Mouse (Mus musculus) 3T3-L1 (cell line): ENCODE measurements at regions not wholly inside any gene's neighbourhood (a gene's known extent, or its start where the extent isn't known, plus 50 kb on each side); places are given as distances from the start of the nearest gene placed in this dataset.
A peak's percentile ranks its signal among the peaks of the same experiment; 100 is the strongest.
"Not testable (repeated sequence)": the region's sequence is repeated elsewhere in the genome, so short reads cannot be mapped to it uniquely, and the experiment has no call there.

Source experiments
- DNase-seq: peaks from one replicate; pipeline ENCODE4 v3.0.0-alpha.2; 2015; ENCODE audit warnings: low read depth, low spot score

GRCm38 (mm10) chr7:116679195-116679594 lies 175.0 kb downstream of the Nucb2 start:
- no peak for DNase-seq

DNA sequence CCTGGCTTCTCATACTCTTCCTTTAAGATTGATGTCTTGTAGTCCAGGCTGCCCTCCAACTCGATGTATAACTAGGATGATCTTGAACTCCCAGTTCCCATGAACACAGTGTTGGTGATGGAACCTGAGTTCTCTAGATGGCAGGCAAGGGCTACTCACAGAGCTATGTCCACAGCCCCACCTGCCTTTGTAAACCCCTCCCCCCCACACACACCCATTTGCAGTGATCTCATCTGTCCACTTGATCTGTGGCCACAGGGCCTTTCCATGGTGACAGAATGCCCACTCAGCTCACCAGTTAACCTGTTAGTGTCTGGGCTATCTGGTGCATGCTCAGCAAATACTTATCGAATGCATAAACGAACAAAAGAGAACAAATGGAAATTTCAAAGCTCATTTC lies 176.4 kb downstream of the Nucb2 start:
- no peak for DNase-seq

DNA sequence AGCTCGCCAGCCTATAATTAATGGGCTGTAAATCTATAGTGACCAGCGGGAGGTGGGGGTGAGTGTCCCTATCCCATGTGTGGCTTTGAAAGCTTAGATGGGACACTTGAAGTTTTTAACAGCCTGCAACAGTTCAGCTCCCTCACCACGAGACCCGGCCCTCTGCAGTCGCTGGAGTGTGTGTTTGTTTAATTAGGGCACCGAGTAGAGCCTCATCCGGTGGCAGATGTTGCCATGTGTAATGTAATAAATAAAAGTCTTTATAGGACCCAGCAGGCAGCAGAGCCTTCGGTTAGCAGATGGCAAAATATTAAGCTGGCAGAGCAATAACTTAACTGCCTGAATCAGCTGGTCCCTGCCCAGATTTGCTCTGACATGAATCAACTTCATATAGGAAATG lies 177.1 kb downstream of the Nucb2 start:
- DNase-seq = no peak

- DNase-seq = no peak
Observed at GRCm38 (mm10) chr7:116700409-116700808, 196.2 kb downstream of the Nucb2 start.

DNA sequence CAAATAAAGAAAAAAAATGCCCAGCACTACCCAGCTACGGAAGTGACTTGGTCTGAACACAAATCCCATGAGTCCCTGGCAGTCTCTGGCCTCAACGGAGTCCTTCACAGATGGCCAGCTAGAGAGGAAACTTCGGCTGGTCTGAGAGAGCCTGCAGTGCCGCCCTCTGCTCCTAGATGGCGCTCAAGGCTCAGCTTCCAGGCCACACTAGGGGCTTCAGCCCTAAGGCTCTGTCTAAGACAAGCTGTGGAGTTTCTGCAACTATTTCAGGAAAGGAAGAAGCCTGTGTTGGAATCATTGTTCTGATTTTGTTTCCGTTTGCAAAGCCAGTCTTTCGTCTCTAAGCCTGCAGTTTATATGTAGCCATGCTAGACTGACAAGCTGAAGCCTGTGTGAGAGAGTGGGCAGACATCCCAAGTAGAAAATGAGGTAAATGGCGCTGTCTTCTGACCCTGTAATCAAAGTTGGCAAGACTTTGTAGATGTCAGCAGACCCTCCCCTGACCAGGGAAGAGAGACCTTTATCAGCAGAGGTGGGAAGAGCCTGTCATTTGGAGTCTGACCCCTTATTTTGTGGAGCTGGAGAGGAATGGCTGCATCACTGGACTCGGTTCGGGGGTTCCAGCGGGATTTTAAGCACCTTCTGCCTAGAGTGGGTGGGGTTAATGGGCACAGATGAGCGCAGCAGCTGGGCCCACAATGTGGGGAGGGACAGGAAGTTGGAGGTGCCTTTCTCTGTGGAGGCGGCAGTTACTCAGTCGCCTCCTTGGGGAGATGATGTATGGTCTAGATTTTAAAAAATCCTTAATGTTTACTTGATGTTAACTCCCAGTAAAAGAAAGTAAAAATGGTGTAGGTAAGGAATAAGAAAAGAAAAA lies 197.5 kb downstream of the Nucb2 start:
- peak; percentile 30 for DNase-seq

GRCm38 (mm10) chr7:116702596-116702995 lies 198.4 kb downstream of the Nucb2 start:
- no peak for DNase-seq

DNA sequence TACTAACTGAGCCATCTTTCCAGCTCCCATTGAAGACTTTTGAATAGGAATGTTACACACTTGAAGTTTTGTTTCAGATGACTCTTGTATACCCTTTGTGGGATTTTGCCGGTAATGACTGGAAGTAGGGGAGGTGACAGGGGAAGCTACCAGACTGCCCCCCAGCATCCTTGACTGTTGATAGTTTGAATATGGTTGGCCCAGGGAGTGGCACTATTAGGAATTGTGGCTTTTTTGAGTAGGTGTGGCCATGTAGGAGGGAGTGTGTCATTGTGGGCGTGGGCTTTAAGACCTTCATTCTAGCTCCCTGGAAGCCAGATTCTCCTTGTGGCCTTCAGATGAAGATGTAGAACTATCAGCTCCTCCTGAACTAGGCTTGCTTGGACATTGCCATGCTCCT lies 207.4 kb downstream of the Nucb2 start:
- no peak for DNase-seq

DNA sequence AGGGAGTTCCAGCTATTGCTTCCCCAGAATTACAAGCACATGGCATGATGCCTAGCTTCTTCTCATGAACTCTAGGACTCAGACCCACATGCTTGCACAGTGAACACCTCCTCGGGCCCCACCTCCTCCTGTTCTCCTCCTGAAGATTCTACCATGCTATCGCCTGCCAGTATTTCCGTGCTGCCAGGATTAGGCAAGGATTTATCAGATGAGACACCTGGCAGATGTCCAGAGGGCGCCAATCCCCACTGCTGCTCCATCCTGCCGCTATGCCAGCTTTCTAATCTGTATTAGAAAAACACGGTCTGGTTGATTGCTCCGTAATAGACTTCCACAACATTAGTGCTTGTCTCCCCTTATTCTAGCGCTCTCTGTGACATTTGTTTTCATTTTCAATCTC lies 209.0 kb downstream of the Nucb2 start:
- no peak for DNase-seq

GRCm38 (mm10) chr7:116715234-116716046 lies 211.3 kb downstream of the Nucb2 start:
- DNase-seq = no peak

GRCm38 (mm10) chr7:116728379-116728778 lies 224.2 kb downstream of the Nucb2 start:
- no peak for DNase-seq

DNA sequence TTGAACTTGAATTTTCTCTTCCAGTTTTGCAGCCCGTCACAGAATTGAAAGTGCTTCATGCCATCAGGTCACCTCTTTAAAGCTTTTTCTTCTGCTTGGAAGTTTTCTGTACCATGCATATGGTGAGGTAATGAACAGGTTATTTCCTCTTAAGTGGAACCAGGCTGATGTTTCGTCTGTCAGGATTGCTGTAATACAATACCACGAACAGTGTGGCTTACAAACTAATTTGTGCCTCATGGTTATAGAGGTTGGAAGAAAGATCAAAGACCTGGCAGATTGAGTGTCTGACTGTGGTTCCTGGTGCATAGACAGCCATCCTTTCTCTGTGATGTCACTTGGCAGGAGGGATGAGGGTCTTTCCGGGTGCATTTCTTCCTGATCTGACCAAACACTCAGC lies 225.6 kb downstream of the Nucb2 start:
- DNase-seq = no peak

DNA sequence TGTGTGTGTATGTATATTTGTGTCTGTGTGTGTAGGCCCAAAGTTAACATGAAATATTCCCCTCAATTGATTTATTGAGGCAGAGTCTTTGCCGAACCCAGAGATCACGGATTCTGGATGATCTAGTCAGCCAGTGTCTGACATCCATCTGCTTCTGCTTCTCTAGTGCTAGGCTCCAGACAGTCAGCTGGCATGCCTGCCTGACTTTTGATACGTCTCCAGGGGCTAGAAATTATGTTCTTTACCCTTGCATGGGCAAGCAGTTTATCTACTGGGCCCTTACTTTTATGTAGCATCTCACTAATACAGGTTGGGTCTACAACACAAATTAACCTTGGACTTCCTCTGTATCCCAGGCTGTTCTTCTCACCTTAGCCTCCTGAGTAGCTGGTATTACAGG lies 231.5 kb downstream of the Nucb2 start:
- no peak for DNase-seq

DNA sequence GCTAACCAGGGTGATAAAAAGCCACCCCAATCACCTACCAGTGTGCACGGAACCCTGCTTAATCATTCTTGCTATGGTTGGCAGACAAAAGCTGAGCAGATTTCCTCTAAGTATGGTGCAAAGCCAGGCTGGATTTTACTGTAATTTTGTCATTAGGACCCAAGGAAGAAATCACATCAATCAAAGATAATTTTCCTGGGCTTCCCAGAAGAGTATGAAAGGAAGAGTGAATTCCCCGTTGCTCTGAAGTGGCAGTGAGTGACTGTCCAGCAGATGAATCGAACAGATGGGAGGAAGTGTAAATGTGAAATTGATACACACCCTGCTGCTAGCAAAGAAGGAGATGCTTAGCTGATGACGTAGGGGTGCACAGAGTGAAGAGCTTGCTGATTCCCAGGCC lies 232.2 kb downstream of the Nucb2 start:
- DNase-seq = no peak

GRCm38 (mm10) chr7:116738009-116738408 lies 233.8 kb downstream of the Nucb2 start:
- no peak for DNase-seq

GRCm38 (mm10) chr7:116754556-116754955 lies 250.4 kb downstream of the Nucb2 start:
- DNase-seq = no peak

DNA sequence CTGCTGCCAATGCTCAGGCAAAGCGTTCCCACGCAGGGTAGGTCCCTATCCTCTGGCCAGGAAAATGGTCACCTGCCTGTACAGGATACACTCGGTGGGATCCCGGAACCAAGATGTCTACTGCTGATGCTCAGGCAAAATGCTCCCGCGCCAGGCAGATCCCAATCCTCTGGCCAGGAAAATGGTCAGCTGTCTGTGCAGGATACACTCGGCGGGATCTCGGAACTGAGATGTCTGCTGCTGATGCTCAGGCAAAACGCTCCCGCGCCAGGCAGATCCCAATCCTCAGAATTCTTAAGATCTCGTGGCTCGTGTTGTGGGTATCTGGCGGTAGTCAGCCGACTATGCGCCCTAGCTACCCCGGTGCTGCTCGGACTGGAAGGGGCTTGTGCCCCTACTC lies 288.0 kb downstream of the Nucb2 start:
- DNase-seq = not testable (repeated sequence)

- no peak for DNase-seq
Observed at GRCm38 (mm10) chr7:116808475-116808874, 304.3 kb downstream of the Nucb2 start.

- no peak for DNase-seq
Observed at GRCm38 (mm10) chr7:116816494-116816893, 312.3 kb downstream of the Nucb2 start.

- no peak for DNase-seq
Observed at GRCm38 (mm10) chr7:116817991-116818390, 313.8 kb downstream of the Nucb2 start.

- DNase-seq = no peak
Observed at GRCm38 (mm10) chr7:116820613-116821012, 316.4 kb downstream of the Nucb2 start.

DNA sequence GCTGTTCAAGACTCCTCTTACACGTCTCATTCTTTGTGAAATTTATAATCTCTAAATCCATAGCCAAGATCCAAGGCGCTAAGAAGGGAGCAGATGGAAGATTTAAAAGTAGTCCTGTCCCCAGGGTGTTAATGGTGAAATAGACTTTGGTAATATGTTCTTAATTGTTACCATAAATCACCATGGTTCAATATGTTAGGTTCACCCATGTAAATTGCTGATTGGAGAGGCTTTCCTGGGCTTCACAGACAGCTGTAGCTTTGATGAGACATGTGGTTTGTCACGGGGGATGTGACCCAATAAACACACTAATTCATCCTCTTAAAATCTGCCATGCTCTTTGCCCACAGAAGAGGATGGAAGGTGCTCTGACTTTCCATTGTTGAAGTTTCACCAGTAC lies 338.7 kb downstream of the Nucb2 start:
- no peak for DNase-seq

DNA sequence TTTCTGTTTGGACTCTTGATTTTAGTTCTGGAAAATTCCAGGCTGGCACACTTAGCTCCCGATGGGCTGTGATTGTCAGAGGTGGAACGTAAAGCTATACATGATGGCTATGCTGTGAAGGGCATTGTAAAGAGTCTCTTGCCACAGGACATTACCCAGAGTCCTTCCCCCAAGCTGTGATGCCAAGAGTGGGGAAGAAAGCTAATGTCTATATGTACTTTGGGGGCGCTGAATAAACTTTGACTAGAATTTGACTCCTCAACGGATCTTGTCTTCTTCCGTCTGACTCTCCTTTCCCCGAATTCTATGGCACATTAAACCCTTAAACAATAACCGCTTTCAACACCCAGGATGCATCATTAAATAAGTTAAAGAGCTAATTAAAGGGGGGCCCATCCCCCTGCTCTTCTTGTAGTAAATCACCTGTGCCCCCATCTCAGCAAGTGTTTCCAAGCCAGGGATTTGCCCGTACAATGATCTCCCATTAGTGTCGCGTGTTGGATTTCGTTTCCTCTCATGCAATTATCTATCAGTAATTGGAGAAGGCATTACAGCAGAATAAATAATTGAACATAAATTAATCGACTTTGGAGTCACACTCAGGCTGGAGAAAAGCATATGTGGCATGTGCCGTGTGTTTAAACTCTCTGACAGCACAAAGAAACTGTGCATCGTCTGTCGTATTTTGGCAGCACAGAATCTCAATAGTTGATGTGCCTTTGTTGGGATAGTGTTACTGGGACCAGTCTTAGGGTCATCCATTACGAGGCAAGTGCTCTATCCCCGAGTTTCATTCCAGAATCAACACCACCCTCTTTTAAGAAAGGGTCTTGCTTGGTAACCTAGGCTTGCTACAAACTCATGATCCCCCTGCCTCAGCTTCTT lies 343.9 kb downstream of the Nucb2 start:
- DNase-seq = no peak
